Mouse (Mus musculus) A20 (cell line): ENCODE data around the gene Atp2b2.

Experiments
- DNase-seq: peaks from one replicate; pipeline ENCODE4 v3.0.0-alpha.2; 2011; ENCODE audit warnings: low read depth, low spot score

The Atp2b2 gene

DNA sequence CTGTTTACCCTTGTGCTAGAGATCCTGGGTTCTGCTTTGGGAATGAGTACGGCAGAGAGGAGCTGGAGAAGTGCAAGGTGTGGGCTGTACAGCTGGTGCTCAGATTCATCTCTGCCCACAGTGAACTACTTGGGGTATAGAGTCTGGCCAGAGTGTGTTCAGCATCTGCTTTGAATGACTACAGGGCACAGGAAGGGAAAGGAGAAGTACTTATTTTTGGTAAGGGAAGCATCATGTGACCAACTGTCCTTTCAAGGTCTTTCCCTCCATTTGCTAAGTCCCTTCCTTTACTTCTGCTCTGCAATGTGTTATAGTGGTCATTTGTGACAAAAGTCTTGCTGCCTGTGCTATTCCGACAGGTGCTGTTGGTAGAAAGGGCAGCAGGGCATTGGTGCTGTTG lies 328.1 kb downstream of the Atp2b2 start:
- DNase-seq: peak; percentile 77

DNA sequence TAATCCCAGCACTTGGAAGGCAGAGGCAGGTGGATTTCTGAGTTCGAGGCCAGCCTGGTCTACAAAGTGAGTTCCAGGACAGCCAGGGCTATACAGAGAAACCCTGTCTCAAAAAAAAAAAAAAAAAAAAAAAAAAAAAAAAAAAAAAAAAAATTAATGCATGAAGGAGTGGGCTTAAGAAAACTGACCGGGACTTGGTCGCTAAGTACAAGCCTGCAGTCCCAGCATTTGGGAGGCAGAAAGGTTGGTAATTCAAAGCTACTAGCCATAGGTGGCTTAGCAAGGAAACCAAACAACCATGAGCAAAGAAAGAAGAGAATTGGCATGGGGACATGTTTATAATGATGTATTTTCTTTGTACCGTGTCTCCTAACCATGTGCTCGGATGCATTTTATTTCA lies 329.0 kb downstream of the Atp2b2 start:
- peak; percentile 10 for DNase-seq

DNA sequence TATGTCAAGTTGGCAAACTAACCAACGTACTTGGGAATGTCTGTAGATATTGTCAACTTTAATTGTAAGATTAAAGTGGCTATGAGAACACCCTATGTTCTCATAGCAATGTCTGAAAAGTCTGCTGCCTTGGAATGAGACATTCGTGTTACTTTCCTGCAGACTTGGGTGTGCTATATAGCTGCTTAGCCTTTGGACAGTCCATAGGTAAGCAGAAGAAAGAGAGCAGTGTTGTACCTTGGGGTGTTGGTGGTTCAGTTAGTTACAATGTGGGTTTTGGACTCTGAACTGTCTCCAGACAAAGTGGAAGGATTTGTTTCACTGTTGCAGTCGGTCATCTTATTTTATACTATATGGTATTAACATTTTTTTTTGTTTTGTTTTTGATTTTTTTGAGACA lies 329.7 kb downstream of the Atp2b2 start:
- no peak for DNase-seq

DNA sequence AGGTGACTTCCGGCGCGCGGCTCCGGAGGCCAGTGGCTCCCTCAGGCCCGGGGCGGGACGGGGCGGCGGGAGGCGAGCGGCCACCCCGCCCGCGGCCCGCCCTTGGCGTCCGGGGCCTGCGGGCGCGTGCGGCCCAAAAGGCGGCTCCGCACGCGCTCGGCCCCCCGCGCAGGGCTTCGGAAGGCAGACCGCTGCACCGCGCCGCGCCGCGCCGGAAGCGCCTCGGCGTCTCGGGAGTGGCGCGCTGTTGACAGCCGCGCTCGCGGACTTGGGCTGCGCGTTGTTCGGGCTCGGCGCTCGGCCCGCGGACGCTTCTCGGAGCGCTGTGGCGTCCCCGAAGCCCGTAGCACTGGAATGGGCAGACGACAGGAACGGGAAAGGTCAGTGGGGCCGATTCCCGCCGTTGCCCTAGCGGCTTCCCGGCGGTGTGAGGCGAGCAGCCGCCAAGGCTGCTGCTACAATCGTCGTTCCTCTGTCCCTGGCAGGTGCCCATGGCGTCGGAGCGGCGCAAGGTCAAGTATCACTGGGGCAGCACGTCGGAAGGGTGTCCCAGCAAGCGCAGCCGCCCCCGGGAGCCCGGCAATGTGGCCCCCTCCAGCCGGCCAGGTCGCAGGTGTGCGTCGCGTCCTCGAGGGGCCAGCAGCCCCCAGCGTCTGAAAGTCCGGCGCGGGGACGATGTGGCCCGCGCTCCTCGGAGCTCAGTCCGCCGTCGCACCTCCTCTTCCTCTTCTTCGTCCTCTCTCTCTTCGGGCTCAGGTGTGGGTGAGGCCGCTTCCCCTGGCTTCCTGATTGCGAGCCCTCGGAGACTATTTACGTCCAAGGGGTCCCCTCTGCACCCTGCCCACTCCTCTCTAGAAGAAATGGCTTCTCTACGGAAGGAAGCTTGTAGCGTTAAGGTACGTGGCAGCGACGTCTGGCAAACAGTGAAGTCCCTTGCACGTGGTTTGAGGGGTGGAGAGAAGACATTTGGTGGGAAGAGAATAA lies 344.9 kb downstream of the Atp2b2 start:
- peak; percentile 59 for DNase-seq

DNA sequence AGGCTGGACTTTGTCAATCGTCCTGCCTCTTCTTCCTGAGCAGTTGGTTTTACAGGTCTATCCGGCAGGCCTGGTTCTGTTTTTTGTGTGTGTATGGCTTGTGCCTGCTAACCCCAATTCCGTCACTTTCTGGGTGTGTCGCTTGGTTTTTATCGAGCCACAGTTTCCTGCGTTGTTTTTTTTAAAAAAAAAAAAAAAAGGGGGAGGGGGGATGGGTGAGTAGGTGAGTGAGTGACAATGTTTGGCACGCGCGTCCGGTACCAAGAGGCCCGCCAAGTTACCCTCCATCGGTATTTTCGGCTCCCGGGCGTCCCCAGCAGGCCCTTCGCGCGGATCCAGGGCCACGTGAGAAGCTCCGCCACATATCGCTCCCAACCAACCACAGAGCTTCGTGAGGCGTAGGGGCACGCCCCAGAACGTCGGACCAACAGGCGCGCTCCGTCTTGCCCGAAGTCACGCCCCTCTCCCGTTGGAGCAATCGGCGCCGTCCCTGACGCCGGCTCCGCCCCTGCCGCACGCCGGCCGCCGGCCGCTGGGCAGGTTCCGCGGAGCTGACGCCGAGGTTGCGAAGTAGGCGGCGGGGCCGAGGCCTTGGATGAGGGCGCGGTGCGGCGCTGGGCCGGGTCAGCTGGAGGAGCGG lies 345.7 kb downstream of the Atp2b2 start, which contains the start of gene Tatdn2:
Tatdn2 (plus strand) TSS at position 469 of the 640 bp plus-strand sequence.
- DNase-seq: peak; percentile 99

DNA sequence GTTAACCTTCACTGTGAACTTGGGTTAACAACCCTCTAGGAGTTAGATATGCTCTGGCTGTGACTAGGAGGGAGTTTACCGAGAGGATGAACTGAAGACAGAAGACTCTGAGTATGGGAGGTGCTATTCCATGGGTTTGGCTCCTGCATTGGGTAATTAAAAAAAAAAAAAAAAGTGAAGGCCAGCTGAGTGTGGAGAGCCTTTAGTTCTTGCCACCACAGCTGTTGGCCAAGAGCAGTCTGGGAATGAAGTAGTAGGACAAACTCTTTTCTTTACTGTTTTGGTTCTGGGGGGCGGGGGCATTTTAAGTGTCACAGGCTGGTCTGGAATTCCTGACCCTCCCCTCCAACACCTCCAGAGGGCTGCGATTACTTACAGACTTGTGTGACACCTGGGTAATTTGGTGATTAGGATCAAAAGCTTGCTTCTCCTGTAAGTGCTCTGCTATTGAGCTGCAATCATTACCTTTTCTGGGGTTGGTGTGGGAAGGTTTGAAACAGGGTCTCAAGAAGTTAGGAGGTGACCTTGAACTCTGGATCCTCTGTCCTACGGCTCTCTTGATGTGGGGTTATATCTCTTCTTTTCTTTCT lies 346.6 kb downstream of the Atp2b2 start:
- DNase-seq: no peak

DNA sequence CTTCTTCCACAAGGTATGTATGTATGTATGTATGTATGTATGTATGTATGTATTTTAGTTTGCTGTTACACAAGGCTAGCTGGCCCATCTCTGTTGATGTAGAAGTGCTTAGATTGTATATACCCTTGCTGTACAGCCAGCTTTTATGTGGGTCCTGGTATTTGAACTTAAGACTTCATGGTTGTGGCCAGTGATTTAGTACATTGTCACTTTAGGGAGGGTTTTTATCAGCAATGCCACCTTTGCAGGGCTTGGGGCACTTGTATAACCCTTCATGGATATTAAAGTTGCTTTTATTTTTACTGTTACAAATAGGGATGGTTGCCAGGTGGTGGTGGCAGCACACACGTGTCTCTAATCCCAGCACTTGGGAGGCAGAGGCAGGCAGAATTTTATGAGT lies 347.2 kb downstream of the Atp2b2 start:
- DNase-seq: no peak
